Mouse (Mus musculus) CH12.LX (cell line): Measurements from ENCODE around the gene Trappc3. TPM values are rescaled to one million over a fixed set of nuclear protein-coding genes. Genes with fewer than 3 reads are reported as not detected.

Experiments
- DNase-seq: peaks from one replicate; pipeline ENCODE4 v3.0.0-alpha.2; 2013; ENCODE audit errors: extremely low read depth
- H3K27ac ChIP-seq: 2 replicates; pipeline ENCODE4 v1.5.1; 2012; ENCODE audit warnings: low read depth, mild to moderate bottlenecking, control low read depth, moderate library complexity; ENCODE audit not compliant: insufficient read depth
- H3K27me3 ChIP-seq: replicated peaks from 2 replicates; pipeline ENCODE3; 2012; ENCODE audit warnings: inconsistent platforms
- H3K36me3 ChIP-seq, 2 experiments: replicated peaks in 1 of 2; 2 replicates each; pipeline versions ENCODE3 to v1.6.1; 2012; ENCODE audit warnings: inconsistent platforms in 1 of 2, low read length in 1 of 2, mild to moderate bottlenecking in 1 of 2, mixed read lengths in 1 of 2, moderate library complexity in 1 of 2; ENCODE audit not compliant: control insufficient read depth in 1 of 2, insufficient read depth in 1 of 2
- H3K4me1 ChIP-seq, 2 experiments: 2 replicates each; pipeline ENCODE4 v1.6.1; 2012; ENCODE audit warnings: inconsistent platforms in 1 of 2, moderate library complexity in 1 of 2; ENCODE audit not compliant: insufficient read depth in 2 of 2, control insufficient read depth in 1 of 2
- H3K4me2 ChIP-seq: 2 replicates; pipeline ENCODE4 v1.6.1; 2012; ENCODE audit warnings: low read depth, mild to moderate bottlenecking, control low read depth; ENCODE audit not compliant: poor library complexity, insufficient read depth, severe bottlenecking
- H3K4me3 ChIP-seq, 3 experiments: fragments of 150-350 bp in 1 of 3; sonication (generic) in 1 of 3; replicated peaks in 1 of 3; 2 replicates each; pipeline versions ENCODE3 to v1.5.1; 2011 to 2012; ENCODE audit warnings: low read depth in 2 of 3, low read length in 2 of 3, mild to moderate bottlenecking in 2 of 3, moderate library complexity in 2 of 3, control low read depth in 1 of 3, improper control_type of control experiment in 1 of 3, inconsistent platforms in 1 of 3, mixed read lengths in 1 of 3; ENCODE audit not compliant: poor library complexity in 1 of 3
- H3K79me2 ChIP-seq: replicated peaks from 2 replicates; pipeline ENCODE4 v1.6.1; 2012; ENCODE audit warnings: mild to moderate bottlenecking, moderate library complexity; ENCODE audit not compliant: control insufficient read depth, poor library complexity, insufficient read depth, severe bottlenecking; ENCODE audit errors: extremely low read depth
- H3K9ac ChIP-seq: 2 replicates; pipeline ENCODE4 v1.6.1; 2012; ENCODE audit warnings: low read depth, mild to moderate bottlenecking, control low read depth, moderate library complexity; ENCODE audit not compliant: insufficient read depth
- H3K9me3 ChIP-seq: replicated peaks from 2 replicates; pipeline ENCODE3; 2012; ENCODE audit warnings: low read length, inconsistent platforms, mixed read lengths
- BHLHE40 ChIP-seq: IDR thresholded peaks from 2 replicates; pipeline ENCODE4 v1.6.1; 2011; ENCODE audit warnings: mild to moderate bottlenecking, low read depth, low read length, improper control_type of control experiment
- CHD1 ChIP-seq: IDR thresholded peaks from 2 replicates; pipeline ENCODE4 v1.6.1; 2012; ENCODE audit warnings: low read depth, low read length, improper control_type of control experiment, inconsistent platforms
- CHD2 ChIP-seq: IDR thresholded peaks from 2 replicates; pipeline ENCODE4 v1.6.1; 2011; ENCODE audit warnings: low read length, improper control_type of control experiment
- CTCF ChIP-seq, 2 experiments: IDR thresholded peaks in 1 of 2; conservative IDR thresholded peaks in 1 of 2; 2 replicates each; pipeline ENCODE4 v1.5.1; 2011 to 2012; ENCODE audit warnings: low read depth in 2 of 2, low read length in 2 of 2, improper control_type of control experiment in 1 of 2, inconsistent platforms in 1 of 2, mild to moderate bottlenecking in 1 of 2, moderate library complexity in 1 of 2
- E2F4 ChIP-seq: IDR thresholded peaks from 2 replicates; pipeline ENCODE4 v1.6.1; 2011; ENCODE audit warnings: low read depth, low read length, improper control_type of control experiment; ENCODE audit not compliant: insufficient replicate concordance
- EP300 ChIP-seq: IDR thresholded peaks from 2 replicates; pipeline ENCODE4 v1.6.1; 2011; ENCODE audit warnings: low read length, improper control_type of control experiment
- HCFC1 ChIP-seq: IDR thresholded peaks from 2 replicates; pipeline ENCODE4 v1.6.1; 2012; ENCODE audit warnings: low read depth, mild to moderate bottlenecking, inconsistent platforms, low read length, improper control_type of control experiment
- JUN ChIP-seq: IDR thresholded peaks from 2 replicates; pipeline ENCODE4 v1.6.1; 2011; ENCODE audit warnings: low read depth, mild to moderate bottlenecking, low read length, improper control_type of control experiment, moderate library complexity; ENCODE audit not compliant: insufficient read depth
- JUND ChIP-seq: conservative IDR thresholded peaks from 2 replicates; pipeline ENCODE4 v1.6.1; 2011; ENCODE audit warnings: low read depth, low read length, improper control_type of control experiment
- MAZ ChIP-seq: IDR thresholded peaks from 2 replicates; pipeline ENCODE4 v1.6.1; 2012; ENCODE audit warnings: low read depth, mild to moderate bottlenecking, inconsistent platforms, low read length, improper control_type of control experiment, moderate library complexity
- MXI1 ChIP-seq: IDR thresholded peaks from 2 replicates; pipeline ENCODE4 v1.6.1; 2011; ENCODE audit warnings: mild to moderate bottlenecking, low read depth, low read length, improper control_type of control experiment
- MYC ChIP-seq: IDR thresholded peaks from 2 replicates; pipeline ENCODE4 v1.6.1; 2011; ENCODE audit warnings: low read depth, mild to moderate bottlenecking, improper control_type of control experiment, low read length
- NELFE ChIP-seq: IDR thresholded peaks from 2 replicates; pipeline ENCODE4 v1.6.1; 2011; ENCODE audit warnings: low read depth, low read length, improper control_type of control experiment
- PAX5 ChIP-seq: IDR thresholded peaks from 2 replicates; pipeline ENCODE4 v1.6.1; 2012; ENCODE audit warnings: low read length, inconsistent platforms, mixed read lengths
- POLR2AphosphoS2 ChIP-seq: IDR thresholded peaks from 2 replicates; pipeline ENCODE4 v1.6.1; 2011; ENCODE audit warnings: low read depth, low read length, improper control_type of control experiment
- RAD21 ChIP-seq: IDR thresholded peaks from 2 replicates; pipeline ENCODE4 v1.6.1; 2011; ENCODE audit warnings: low read depth, mild to moderate bottlenecking, low read length, improper control_type of control experiment, moderate library complexity
- RCOR1 ChIP-seq: conservative IDR thresholded peaks from 2 replicates; pipeline ENCODE4 v1.6.1; 2012; ENCODE audit warnings: low read depth, mild to moderate bottlenecking, inconsistent platforms, low read length, improper control_type of control experiment
- SIN3A ChIP-seq: IDR thresholded peaks from 2 replicates; pipeline ENCODE4 v1.6.1; 2012; ENCODE audit warnings: low read length, improper control_type of control experiment, inconsistent platforms
- SMC3 ChIP-seq: IDR thresholded peaks from 2 replicates; pipeline ENCODE4 v1.6.1; 2011; ENCODE audit warnings: low read depth, low read length, improper control_type of control experiment
- TCF12 ChIP-seq: IDR thresholded peaks from 2 replicates; pipeline ENCODE4 v1.6.1; 2014; ENCODE audit warnings: low read depth, mild to moderate bottlenecking, inconsistent platforms, low read length, improper control_type of control experiment
- USF1 ChIP-seq: IDR thresholded peaks from 2 replicates; pipeline ENCODE4 v1.6.1; 2014; ENCODE audit warnings: low read depth, mild to moderate bottlenecking, inconsistent platforms, low read length, improper control_type of control experiment
- USF2 ChIP-seq: conservative IDR thresholded peaks from 2 replicates; pipeline ENCODE4 v1.6.1; 2011; ENCODE audit warnings: low read depth, low read length, improper control_type of control experiment
- ZKSCAN1 ChIP-seq: IDR thresholded peaks from 2 replicates; pipeline ENCODE4 v1.6.1; 2012; ENCODE audit warnings: low read depth, inconsistent platforms, low read length, improper control_type of control experiment, borderline replicate concordance
- ZMIZ1 ChIP-seq: IDR thresholded peaks from 2 replicates; pipeline ENCODE4 v1.6.1; 2012; ENCODE audit warnings: low read depth, mild to moderate bottlenecking, inconsistent platforms, low read length, improper control_type of control experiment
- ZNF384 ChIP-seq: IDR thresholded peaks from 2 replicates; pipeline ENCODE4 v1.6.1; 2012; ENCODE audit warnings: low read depth, low read length, improper control_type of control experiment, inconsistent platforms
- dilution Hi-C: fragments of 300-500 bp; cut with MboI; formaldehyde crosslinking; loops from 2 replicates; pipeline ENCODE4 v1.14.3; 2020; ENCODE audit warnings: low sequenced_read_pairs; ENCODE audit not compliant: extremely low pct_unique_long_range_greater_than_20kb, extremely low pct_ligation_motif_present
- in situ Hi-C: fragments of 300-500 bp; cut with MboI; formaldehyde crosslinking; loops from 3 replicates; pipeline ENCODE4 v1.14.3; 2019; ENCODE audit warnings: low sequenced_read_pairs, low pct_ligation_motif_present, low pct_unique_long_range_greater_than_20kb, mixed read lengths
- polyA plus RNA-seq: library from polyadenylated mRNA; unstranded; fragments of >175 nt; gene quantifications from 2 replicates; pipeline ENCODE4 v1.2.1, GENCODE M21; 2012; ENCODE audit warnings: low read depth; ENCODE audit not compliant: insufficient read length
- total RNA-seq, 2 experiments: library from RNA; depleted of rRNA; stranded (reverse); fragments of 300-350 nt in 1 of 2; fragments of >200 nt in 1 of 2; gene quantifications; 2 replicates each; pipeline ENCODE4 v1.2.3; 2012 to 2014

The Trappc3 gene
- total and polyA plus RNA-seq, 3 experiments = 72.7 to 94.8 (median 74.1) TPM

DNA sequence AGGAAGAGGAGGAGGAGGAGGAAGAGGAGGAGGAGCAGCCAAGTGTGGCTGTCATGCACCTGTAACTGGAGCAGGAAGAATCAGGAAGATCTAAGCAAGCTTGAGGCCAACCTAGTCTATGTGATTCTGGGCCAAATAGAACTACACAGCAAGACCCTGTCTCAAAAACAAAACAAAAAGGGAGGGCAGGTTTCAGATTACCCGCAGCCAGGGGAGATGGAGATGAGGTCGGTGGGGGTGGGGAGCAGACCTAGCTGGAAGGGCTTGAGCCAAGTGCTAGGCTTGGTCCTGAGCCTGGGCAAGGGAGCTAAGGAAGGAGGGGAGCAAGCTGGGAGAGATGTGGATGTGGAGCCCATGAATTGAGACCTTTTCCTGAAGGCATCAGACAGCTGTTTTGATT, 44.7 kb downstream of the Trappc3 start:
- TF ChIP-seq MAZ (no peak), RAD21 (no peak), CHD2 (no peak), JUN (no peak), MXI1 (no peak), EP300 (no peak), USF2 (no peak), SIN3A (no peak), PAX5 (no peak), ZMIZ1 (no peak), USF1 (no peak), HCFC1 (no peak), ZKSCAN1 (no peak), ZNF384 (no peak)
- Histone ChIP-seq H3K27me3 (peaks cover 10% of the 10 kb centered on the region), H3K9ac (no peak overlapping the region), H3K4me3 (no peak overlapping the region), H3K27ac (no peak overlapping the region), H3K36me3 (peaks cover 0 to 2% of the 10 kb centered on the region in 2 experiments), H3K4me1 (peaks cover 0 to 4% of the 10 kb centered on the region in 2 experiments; a peak in 3 of 4 replicates), H3K4me2 (no peak overlapping the region), H3K9me3 (peaks cover 8% of the 10 kb centered on the region), H3K79me2 (no peaks in the 10 kb centered on the region)
- dilution Hi-C loops (no loop called here), in situ Hi-C loops (loop anchor here (5.0 kb wide), 1 partner anchor 35 kb away; no protein-coding TSS in a partner anchor)
- no peak for DNase-seq

DNA sequence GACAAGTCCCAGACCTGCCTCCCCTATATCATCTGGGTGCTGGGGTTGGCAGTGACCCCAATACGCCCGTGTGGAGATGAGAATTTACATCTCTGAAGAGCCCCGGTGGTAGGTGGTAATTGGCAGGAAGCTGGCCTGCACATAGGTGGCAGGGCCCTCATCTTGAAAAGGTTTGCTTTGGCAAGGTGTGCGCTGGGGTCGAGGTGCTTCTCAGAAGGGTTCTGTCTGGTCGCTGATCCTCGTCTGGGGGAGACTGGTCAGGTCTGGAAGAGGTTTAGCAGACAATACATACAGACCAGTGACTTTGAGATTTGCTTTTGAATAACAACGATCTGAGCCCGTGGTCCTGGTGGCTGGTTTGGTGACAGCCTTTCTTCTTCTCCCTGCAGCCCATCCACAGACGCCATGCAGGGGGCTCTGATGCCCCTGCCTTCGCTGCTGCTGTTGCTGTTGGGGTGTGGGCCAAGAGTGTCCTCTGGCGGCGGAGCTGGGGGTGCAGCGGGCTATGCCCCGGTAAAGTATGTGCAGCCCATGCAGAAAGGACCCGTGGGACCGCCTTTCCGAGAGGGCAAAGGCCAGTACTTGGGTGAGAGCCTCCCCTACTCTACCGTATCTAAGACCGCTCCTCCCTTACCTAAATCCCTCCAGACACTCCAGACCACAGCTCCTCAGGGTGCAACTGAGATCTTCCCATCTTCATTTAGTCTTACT, 47.2 kb downstream of the Trappc3 start:
- no peaks in the 10 kb centered on the region for H3K27me3 ChIP-seq
- dilution Hi-C loops = no loop called here
- no peaks in the 10 kb centered on the region for H3K79me2 ChIP-seq
- peaks cover 0 to 14% of the 10 kb centered on the region in 2 experiments for H3K36me3 ChIP-seq
- H3K4me2 ChIP-seq = peak overlapping the region; percentile 41; the same call in 1 of the 2 replicates
- H3K4me3 ChIP-seq = no peak overlapping the region
- H3K4me1 ChIP-seq = peaks cover 0 to 4% of the 10 kb centered on the region in 2 experiments; a peak in 3 of 4 replicates
- in situ Hi-C loops = loop anchor here (5.0 kb wide), 1 partner anchor 37 kb away; no protein-coding TSS in a partner anchor
- H3K27ac ChIP-seq = no peak overlapping the region
- no peak overlapping the region for H3K9ac ChIP-seq
- TF ChIP-seq CHD1 = no peak
- peak in 1 of 2 experiments; percentile 46; a peak in 2 of 4 replicates for TF ChIP-seq CTCF (conservative IDR thresholded peaks at IDR 0.05 in 1 of 2, IDR thresholded peaks at IDR 0.05 in 1 of 2; ENCODE audit: low read depth in 2 of 2, low read length in 2 of 2)
- TF ChIP-seq MXI1 = no peak
- TF ChIP-seq E2F4 = no peak
- no peak for TF ChIP-seq USF2
- no peak for TF ChIP-seq BHLHE40
- no peak for TF ChIP-seq EP300
- TF ChIP-seq RCOR1 = no peak
- TF ChIP-seq TCF12 = no peak
- TF ChIP-seq SMC3 = 0 out of 2 replicates have a peak, but pooled peaks have one; percentile 2
- TF ChIP-seq RAD21 = peak; percentile 14; the same call in 1 of the 2 replicates
- TF ChIP-seq USF1 = no peak
- no peak for TF ChIP-seq JUND
- TF ChIP-seq MYC = no peak
- TF ChIP-seq POLR2AphosphoS2 = no peak
- TF ChIP-seq ZNF384 = no peak
- no peak for TF ChIP-seq ZMIZ1
- no peak for TF ChIP-seq NELFE
- H3K9me3 ChIP-seq = peaks cover 8% of the 10 kb centered on the region
- no peak for DNase-seq
